8 mouse cellular contexts compared by ENCODE assay signal in genomic region chr4:45763288-45764140, GRCm38 (mm10). TPM values are rescaled to one million over a fixed set of nuclear protein-coding genes. Genes with fewer than 3 reads are reported as not detected.
DNase-seq lines count a peak whose midpoint lies in the region; ATAC-seq lines count a peak whose summit lies in the region.

No protein-coding gene starts in this region.

- H3K4me2 ChIP-seq in lung, embryonic 15.5 days = peak overlapping the region; percentile 42

- H3K4me1 ChIP-seq in lung, embryonic 15.5 days = peaks cover 56% of the 10 kb centered on the region
- H3K4me1 ChIP-seq in megakaryocyte, embryonic 14.5 days = peaks cover 22% of the 10 kb centered on the region

- H3K27ac ChIP-seq in lung, embryonic 15.5 days = peak overlapping the region; percentile 12; the same call in 1 of the 2 replicates

- no peaks in the 10 kb centered on the region for H3K9me3 ChIP-seq in lung, embryonic 15.5 days
- peaks cover 12% of the 10 kb centered on the region; the same call in 1 of the 2 replicates for H3K9me3 ChIP-seq in megakaryocyte, embryonic 14.5 days

- no peaks in the 10 kb centered on the region for H3K36me3 ChIP-seq in lung, embryonic 15.5 days
- no peaks in the 10 kb centered on the region for H3K36me3 ChIP-seq in megakaryocyte, embryonic 14.5 days (replicated peaks; ENCODE audit: low read length)

- peak overlapping the region; percentile 24 for H3K9ac ChIP-seq in lung, embryonic 15.5 days

- 18% methylated on average over 18 of the region's 18 CpGs for WGBS in lung, embryonic 15.5 days

- no peak for ATAC-seq in lung, embryonic 15.5 days (ENCODE audit: borderline replicate concordance, extremely low read depth, low FRiP score, low TSS enrichment)

- peaks cover 9% of the 10 kb centered on the region; the same call in 1 of the 2 replicates for H3K27me3 ChIP-seq in lung, embryonic 15.5 days
- peaks cover 55% of the 10 kb centered on the region for H3K27me3 ChIP-seq in megakaryocyte, embryonic 14.5 days (replicated peaks)

- H3K4me3 ChIP-seq in lung, embryonic 15.5 days = peak overlapping the region; percentile 15
- H3K4me3 ChIP-seq in megakaryocyte, embryonic 14.5 days (replicated peaks) = peak overlapping the region; percentile 69

- DNase-seq in lung, adult 18-20 months = no peak
- DNase-seq in embryo, embryonic 11 days = peak; percentile 63
- peak; percentile 42 for DNase-seq in heart, postnatal 4 days
- peak; percentile 27 for DNase-seq in thymus, postnatal 14 days
- DNase-seq in ovary, postnatal 14 days (ENCODE audit: low spot score) = no peak
- no peak for DNase-seq in gastrocnemius, postnatal 25 days

RNA-seq across cellular contexts. Expression of gene Aldh1b1, which starts 35.3 kb away (rescaled TPM):
- polyA plus RNA-seq in lung, embryonic 15.5 days (2015; fragmentation: Nextera tagmentation; extraction: Ambion mirVana) = 7.8 and 12.4 TPM in 2 replicates
- total RNA-seq in heart, postnatal 4 days (2021) = 10 to 100 TPM; 84.2 to 91.4 TPM
- 2.6 TPM in 1 of 2 replicates, not detected in the other for polyA plus RNA-seq in megakaryocyte, embryonic 14.5 days (2012; ENCODE audit: insufficient read depth, low replicate concordance)
- under 1 TPM; 0.51 to 0.77 TPM for total RNA-seq in gastrocnemius, postnatal 25 days (2021)

Comparison
In these comparisons a context has a peak if more than half of its experiments do, and no peak if none do; other contexts are left out.
1. DNase-seq: peak in embryo, embryonic 11 days (single experiment), heart, postnatal 4 days (single experiment) and thymus, postnatal 14 days (single experiment); none in lung, adult 18-20 months (0 of 2), ovary, postnatal 14 days (single experiment) and gastrocnemius, postnatal 25 days (single experiment).
2. RNA of gene Aldh1b1, which starts 35.3 kb away (total RNA-seq): 84.2 to 91.4 TPM in heart, postnatal 4 days; 0.51 to 0.77 TPM in gastrocnemius, postnatal 25 days; every median in the first group is over 10 times any median in the second.